Comparison of ENCODE assay signal across 20 mouse cellular contexts in the genomic region with DNA sequence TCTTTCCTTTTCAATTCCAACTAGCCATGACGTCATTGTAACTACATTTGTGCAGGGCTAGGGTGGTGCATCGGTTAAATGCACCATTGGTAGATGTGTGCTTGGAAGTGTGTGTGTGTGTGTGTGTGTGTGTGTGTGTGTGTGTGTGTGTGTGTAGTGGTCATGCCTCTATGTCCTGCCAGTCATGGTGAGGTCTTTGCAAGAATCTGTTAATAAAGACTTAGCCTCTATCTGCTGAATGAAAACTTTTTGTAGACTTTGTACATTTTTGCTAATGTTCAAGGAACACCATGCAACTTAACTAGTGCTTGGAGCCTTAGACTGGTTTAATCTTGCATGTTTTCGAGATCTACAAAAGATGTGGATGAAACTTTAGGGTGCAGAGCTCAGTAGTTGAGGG. TPM values are rescaled to one million over a fixed set of nuclear protein-coding genes. Genes with fewer than 3 reads are reported as not detected.
A peak's percentile ranks its signal among the peaks of the same experiment; 100 is the strongest.
DNase-seq lines count a peak whose midpoint lies in the region; ATAC-seq and TF ChIP-seq lines count a peak whose summit lies in the region.
"Had no signal": no experiment of that assay in that cellular context is flagged by ENCODE, and none has a peak within 500 bp of the region (broad histone marks: within the 10 kb centered on the region; RNA-seq: fewer than 3 reads in every experiment).

No protein-coding gene starts in this region.

- WGBS in hindbrain, embryonic 10.5 days: 60% methylated on average over 3 of the region's 3 CpGs
- WGBS in midbrain, embryonic 12.5 days: 74% methylated on average over 3 of the region's 3 CpGs
- WGBS in olfactory bulb, adult 2 months: 53% methylated on average over 3 of the region's 3 CpGs
- WGBS in liver, embryonic 12.5 days (ENCODE audit: insufficient replicate concordance): 67% methylated on average over 3 of the region's 3 CpGs

- peak; percentile 64 for ATAC-seq in midbrain, embryonic 12.5 days (ENCODE audit: low FRiP score, low read depth)
- no peak for ATAC-seq in liver, embryonic 12.5 days

- peaks cover 3% of the 10 kb centered on the region; the same call in 1 of the 2 replicates for H3K9me3 ChIP-seq in hindbrain, embryonic 10.5 days
- no peaks in the 10 kb centered on the region for H3K9me3 ChIP-seq in midbrain, embryonic 12.5 days
- no peaks in the 10 kb centered on the region for H3K9me3 ChIP-seq in liver, embryonic 12.5 days (replicated peaks)
- H3K9me3 ChIP-seq: embryonic facial prominence, embryonic 10.5 days; heart, embryonic 12.5 days had no signal

- H3K27ac ChIP-seq in layer of hippocampus, adult 2 months: peak overlapping the region; percentile 90
- H3K27ac ChIP-seq in hindbrain, embryonic 10.5 days: peak overlapping the region; percentile 82
- peak overlapping the region; percentile 61 for H3K27ac ChIP-seq in midbrain, embryonic 12.5 days (replicated peaks)
- H3K27ac ChIP-seq in olfactory bulb, adult 2 months (ENCODE audit: insufficient read depth, low read depth, low read length): peak overlapping the region; percentile 84
- no peak overlapping the region for H3K27ac ChIP-seq in liver, embryonic 12.5 days
- H3K27ac ChIP-seq: embryonic facial prominence, embryonic 10.5 days; gastrocnemius, adult 2 months; stomach, postnatal 0 days had no signal

- no peaks in the 10 kb centered on the region for H3K27me3 ChIP-seq in hindbrain, embryonic 10.5 days (ENCODE audit: insufficient read depth, poor library complexity, severe bottlenecking)
- no peaks in the 10 kb centered on the region for H3K27me3 ChIP-seq in midbrain, embryonic 12.5 days
- H3K27me3 ChIP-seq in liver, embryonic 12.5 days (replicated peaks): no peaks in the 10 kb centered on the region
- H3K27me3 ChIP-seq: heart, embryonic 12.5 days had no signal

- no peak overlapping the region for H3K9ac ChIP-seq in midbrain, embryonic 12.5 days (replicated peaks)
- no peak overlapping the region for H3K9ac ChIP-seq in liver, embryonic 12.5 days
- H3K9ac ChIP-seq: heart, embryonic 12.5 days had no signal

- H3K4me2 ChIP-seq in midbrain, embryonic 12.5 days (replicated peaks): no peak overlapping the region
- H3K4me2 ChIP-seq in liver, embryonic 12.5 days: no peak overlapping the region
- H3K4me2 ChIP-seq: heart, embryonic 12.5 days; liver, embryonic 11.5 days had no signal

- no peak for DNase-seq in layer of hippocampus, adult 2 months (ENCODE audit: low spot score in 2 of 2)
- DNase-seq in layer of hippocampus, postnatal 25 days (ENCODE audit: extremely low spot score in 1 of 2, low spot score in 1 of 2): no peak
- DNase-seq in hindbrain, embryonic 10.5 days (ENCODE audit: low spot score): no peak
- DNase-seq in adrenal gland, postnatal 10 days: no peak
- DNase-seq in adrenal gland, adult 2 months: no peak
- DNase-seq: adrenal gland, postnatal 14 days; B cell, adult 2 months; cerebellum, postnatal 14 days; gastrocnemius, adult 2 months; heart, postnatal 4 days; kidney, adult 8-10 months; lung, postnatal 14 days had no signal

- no peak for TF ChIP-seq CTCF in layer of hippocampus, adult 2 months (conservative IDR thresholded peaks at IDR 0.05)
- no peak for TF ChIP-seq CTCF in olfactory bulb, adult 2 months (IDR thresholded peaks at IDR 0.05; ENCODE audit: insufficient read depth, low read depth, low read length)

- TF ChIP-seq POLR2A in olfactory bulb, adult 2 months (IDR thresholded peaks at IDR 0.05; ENCODE audit: insufficient read depth, low read depth, low read length): no peak

- H3K4me1 ChIP-seq in hindbrain, embryonic 10.5 days (replicated peaks): peaks cover 59% of the 10 kb centered on the region
- H3K4me1 ChIP-seq in midbrain, embryonic 12.5 days: peaks cover 28% of the 10 kb centered on the region
- peaks cover 13% of the 10 kb centered on the region for H3K4me1 ChIP-seq in olfactory bulb, adult 2 months (ENCODE audit: control insufficient read depth, insufficient read depth, low read length)
- no peaks in the 10 kb centered on the region for H3K4me1 ChIP-seq in liver, embryonic 12.5 days

- H3K4me3 ChIP-seq in layer of hippocampus, adult 2 months: no peak overlapping the region; the same call in 1 of the 2 replicates
- no peak overlapping the region for H3K4me3 ChIP-seq in hindbrain, embryonic 10.5 days
- no peak overlapping the region for H3K4me3 ChIP-seq in midbrain, embryonic 12.5 days
- H3K4me3 ChIP-seq in olfactory bulb, adult 2 months (ENCODE audit: insufficient read depth, low read depth, low read length): no peak overlapping the region
- no peak overlapping the region for H3K4me3 ChIP-seq in liver, embryonic 12.5 days
- H3K4me3 ChIP-seq: embryonic facial prominence, embryonic 10.5 days; gastrocnemius, adult 2 months; heart, embryonic 12.5 days had no signal

- no peaks in the 10 kb centered on the region for H3K36me3 ChIP-seq in hindbrain, embryonic 10.5 days
- no peaks in the 10 kb centered on the region for H3K36me3 ChIP-seq in midbrain, embryonic 12.5 days
- no peaks in the 10 kb centered on the region for H3K36me3 ChIP-seq in liver, embryonic 12.5 days
- H3K36me3 ChIP-seq: embryonic facial prominence, embryonic 10.5 days; heart, embryonic 12.5 days had no signal

RNA-seq across cellular contexts. Expression of gene Igsf11, which starts 48.3 kb away (rescaled TPM):
- total RNA-seq in layer of hippocampus, adult 2 months (2021): 10 to 100 TPM; 44.7 to 50.7 TPM
- 10 to 100 TPM; 38.7 to 46.0 TPM for total RNA-seq in layer of hippocampus, postnatal 25 days (2021)
- polyA plus RNA-seq in hindbrain, embryonic 10.5 days (2016; fragmentation: Nextera tagmentation; extraction: Ambion mirVana): 2.4 and 3.3 TPM in 2 replicates
- polyA plus RNA-seq in midbrain, embryonic 12.5 days (2016; fragmentation: Nextera tagmentation; extraction: Ambion mirVana): 1.8 TPM in 2 replicates
- polyA plus RNA-seq in olfactory bulb, adult 2 months (2012; ENCODE audit: insufficient read depth, insufficient read length, low replicate concordance, missing spikeins): not detected in 2 replicates
- 10 to 100 TPM; 17.1 to 23.9 TPM for total RNA-seq in adrenal gland, postnatal 10 days (2021)
- 10 to 100 TPM in 1 of 2 experiments, 1 to 10 TPM in 1; 8.4 to 60.6 TPM for total RNA-seq in adrenal gland, adult 2 months (2021)
- 5.2 and 5.9 TPM in 2 replicates for polyA plus RNA-seq in adrenal gland, adult 2 months (2012; rRNA removed)
- 0.11 and 0.18 TPM in 2 replicates for polyA plus RNA-seq in liver, embryonic 12.5 days (2016; fragmentation: Nextera tagmentation; extraction: Ambion mirVana)
- total RNA-seq: monocyte, adult 5-6 weeks had no signal
